Mouse (Mus musculus) kidney, postnatal 0 days (tissue): ENCODE data around the gene Rtbdn. TPM values are rescaled to one million over a fixed set of nuclear protein-coding genes. Genes with fewer than 3 reads are reported as not detected.
A peak's percentile ranks its signal among the peaks of the same experiment; 100 is the strongest.

Source experiments
- ATAC-seq: fragments of 200-750 bp; cut with Nextera tagmentation; replicated peaks from 2 replicates; pipeline ENCODE4 v1.8.0; 2017; ENCODE audit warnings: low read depth, moderate number of reproducible peaks, moderate TSS enrichment, moderate library complexity; ENCODE audit not compliant: low FRiP score
- DNase-seq: peaks from one replicate; pipeline ENCODE4 v3.0.0-alpha.2; 2016; ENCODE audit warnings: low spot score
- H3K27ac ChIP-seq: fragments of 300-500 bp; sonication (generic); 2 replicates; pipeline ENCODE4 v1.5.1; 2014; ENCODE audit warnings: mild to moderate bottlenecking
- H3K27me3 ChIP-seq: fragments of 300-500 bp; sonication (generic); 2 replicates; pipeline ENCODE4 v1.6.1; 2014; ENCODE audit warnings: low read length, mixed read lengths; ENCODE audit not compliant: insufficient read depth
- H3K36me3 ChIP-seq: fragments of 300-500 bp; sonication (generic); 2 replicates; pipeline ENCODE4 v1.6.1; 2014; ENCODE audit warnings: low read length, mixed read lengths; ENCODE audit not compliant: insufficient read depth
- H3K4me1 ChIP-seq: fragments of 300-500 bp; sonication (generic); replicated peaks from 2 replicates; pipeline ENCODE4 v1.6.1; 2014; ENCODE audit warnings: antibody characterized with exemption, low read length, mixed read lengths; ENCODE audit not compliant: insufficient read depth
- H3K4me2 ChIP-seq: fragments of 300-500 bp; sonication (generic); 2 replicates; pipeline ENCODE4 v1.6.1; 2014; ENCODE audit warnings: mild to moderate bottlenecking, low read length, moderate library complexity, mixed read lengths
- H3K4me3 ChIP-seq: fragments of 300-500 bp; sonication (generic); replicated peaks from 2 replicates; pipeline ENCODE4 v1.5.1; 2014; ENCODE audit warnings: low read depth, low read length
- H3K9ac ChIP-seq: fragments of 300-500 bp; sonication (generic); 2 replicates; pipeline ENCODE4 v1.6.1; 2014; ENCODE audit warnings: low read depth, low read length
- H3K9me3 ChIP-seq: fragments of 300-500 bp; sonication (generic); replicated peaks from 2 replicates; pipeline ENCODE4 v1.6.1; 2016; ENCODE audit warnings: low read length, inconsistent platforms, mixed read lengths
- CTCF ChIP-seq: IDR thresholded peaks from 2 replicates; pipeline ENCODE4 v1.5.1; 2016; ENCODE audit warnings: antibody characterized with exemption, low read depth, mild to moderate bottlenecking, moderate library complexity
- WGBS: fragments of 180-500 bp; shearing (Covaris S2); extraction: QIAGEN DNeasy Blood & Tissue Kit; methylation state at CpG from one replicate; pipeline ENCODE4 v1.1.7; 2014; 5-methylcytosine and 5-hydroxymethylcytosine counted together
- polyA plus RNA-seq: library from polyadenylated mRNA; unstranded; fragments of >200 nt; fragmentation: Nextera tagmentation; extraction: Ambion mirVana; gene quantifications from 2 replicates; pipeline ENCODE4 v1.2.1, GENCODE M21; 2015

The Rtbdn gene
- polyA plus RNA-seq, 1 experiment from 2014 or later: 0.09 TPM

DNA sequence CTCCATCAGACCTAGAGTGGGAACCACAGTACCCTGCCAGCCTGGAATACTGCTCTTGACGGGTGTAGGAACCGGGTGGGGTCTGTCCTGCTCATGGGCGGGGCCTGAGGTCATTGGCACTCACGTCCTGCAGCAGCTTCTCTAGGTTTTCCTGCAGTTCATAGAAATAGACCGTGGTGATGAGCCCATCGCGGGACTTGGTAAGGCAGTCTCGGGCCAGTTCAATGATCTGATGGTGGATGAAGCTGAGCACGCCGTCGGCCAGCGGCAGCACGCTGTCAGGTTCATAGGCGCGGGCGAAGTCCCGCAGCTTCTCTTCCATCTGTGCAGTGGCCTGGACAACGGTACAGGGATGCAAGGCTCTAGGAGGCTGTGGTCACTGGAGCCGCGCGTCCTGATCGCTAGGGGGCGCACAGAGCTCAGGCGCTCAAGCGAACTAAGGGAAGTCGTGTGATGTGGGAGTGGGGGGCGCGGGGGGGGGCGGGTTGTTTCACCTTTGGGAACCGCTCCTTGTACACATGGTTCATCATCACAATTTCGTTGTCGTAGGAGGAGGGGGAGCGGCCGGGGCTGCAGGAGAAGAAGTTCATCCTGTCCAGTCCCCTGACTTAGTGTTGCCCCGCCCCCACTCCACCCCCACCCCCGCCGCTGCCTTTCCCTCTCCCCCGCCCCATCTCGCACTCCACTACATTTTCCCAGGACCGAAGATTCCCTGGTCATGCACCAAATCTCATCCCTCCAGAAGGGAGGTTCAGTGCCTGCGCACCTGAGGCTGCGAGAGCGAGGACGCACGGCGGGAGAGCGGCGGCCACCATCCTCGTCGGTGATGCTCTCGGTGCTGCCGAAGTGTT lies 18.1 kb upstream of the Rtbdn start:
- Histone ChIP-seq H3K4me1 (0 out of 2 replicates have a peak, but pooled peaks cover 4% of the 10 kb centered on the region), H3K36me3 (no peaks in the 10 kb centered on the region), H3K9ac (no peak overlapping the region), H3K9me3 (no peaks in the 10 kb centered on the region), H3K4me2 (peak overlapping the region; percentile 64), H3K4me3 (peak overlapping the region; percentile 22), H3K27ac (no peak overlapping the region), H3K27me3 (peaks cover 15% of the 10 kb centered on the region)
- DNase-seq: peak; percentile 71
- peak; percentile 73 for TF ChIP-seq CTCF
- 1% methylated on average over 52 of the region's 52 CpGs for WGBS
- peak; percentile 59; the same call in 1 of the 2 replicates for ATAC-seq

DNA sequence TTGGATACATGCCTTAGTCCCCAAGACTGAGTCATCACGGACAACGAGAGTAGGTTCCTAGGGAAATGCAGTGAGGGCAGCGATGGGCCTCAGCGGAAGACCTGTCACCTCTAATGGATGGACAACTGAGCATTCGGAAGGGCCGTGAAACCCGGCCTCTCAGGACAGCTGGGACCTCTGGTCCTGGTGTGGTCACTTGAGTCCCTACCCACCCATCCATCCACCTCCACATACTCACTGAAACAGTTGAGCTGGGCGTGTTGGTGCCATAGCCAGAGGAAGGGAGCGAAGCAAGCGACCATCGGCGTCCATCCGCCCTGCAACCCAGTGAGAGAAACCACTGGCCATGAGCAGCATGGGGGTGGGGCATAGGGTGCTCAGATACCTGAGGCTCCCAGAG lies 16.2 kb upstream of the Rtbdn start:
- Histone ChIP-seq H3K4me3 (no peak overlapping the region), H3K36me3 (no peaks in the 10 kb centered on the region)

DNA sequence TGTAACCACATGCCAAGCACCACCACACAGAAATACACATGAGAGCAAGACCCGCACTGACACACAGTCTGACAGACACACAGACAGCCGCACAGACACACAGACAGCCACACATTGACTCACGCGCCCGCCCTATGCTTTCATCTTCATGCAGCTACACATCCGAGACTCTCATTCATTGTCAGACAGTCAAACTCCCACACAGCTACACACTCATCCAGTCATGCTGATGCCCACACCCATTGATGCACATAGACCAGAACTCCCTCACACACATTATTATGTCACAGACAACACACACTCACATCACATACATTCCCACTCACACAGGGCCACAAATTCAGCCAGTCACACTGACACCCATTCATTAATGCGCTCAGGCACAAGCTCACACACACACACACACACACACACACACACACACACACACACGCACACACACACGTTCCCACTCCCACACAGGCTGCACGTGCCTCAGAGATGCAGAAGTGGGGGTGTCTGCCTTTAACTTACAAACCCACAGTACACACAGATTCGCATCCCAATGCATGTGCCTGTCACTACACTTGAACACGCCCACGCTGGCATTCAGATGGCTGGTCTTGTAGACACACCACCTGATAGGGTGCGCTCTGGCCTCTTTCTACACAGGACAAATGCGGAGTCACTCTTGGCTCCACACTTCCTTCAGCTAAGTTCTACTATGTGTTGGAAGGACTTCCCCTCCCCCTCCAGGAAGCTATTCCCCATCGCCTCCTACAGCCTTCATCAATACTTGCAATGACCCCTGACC lies 12.8 kb upstream of the Rtbdn start:
- H3K27ac ChIP-seq: no peak overlapping the region
- no peaks in the 10 kb centered on the region for H3K36me3 ChIP-seq
- no peak for TF ChIP-seq CTCF
- DNase-seq: no peak
- H3K4me3 ChIP-seq: no peak overlapping the region
- no peak overlapping the region for H3K4me2 ChIP-seq
- H3K9me3 ChIP-seq: no peaks in the 10 kb centered on the region
- peaks cover 7% of the 10 kb centered on the region; the same call in 1 of the 2 replicates for H3K4me1 ChIP-seq
- H3K9ac ChIP-seq: no peak overlapping the region
- WGBS: 72% methylated on average over 16 of the region's 16 CpGs
- ATAC-seq: no peak
- peaks cover 56% of the 10 kb centered on the region for H3K27me3 ChIP-seq

More for the DNA sequence above, 16.2 kb upstream of the Rtbdn start:
- ATAC-seq: no peak
- no peak for TF ChIP-seq CTCF
- no peak overlapping the region for H3K9ac ChIP-seq
- DNase-seq: no peak
- no peak overlapping the region for H3K4me2 ChIP-seq
- no peaks in the 10 kb centered on the region for H3K9me3 ChIP-seq
- WGBS: 83% methylated on average over 13 of the region's 13 CpGs
- H3K27me3 ChIP-seq: peaks cover 32% of the 10 kb centered on the region
- 0 out of 2 replicates have a peak, but pooled peaks cover 4% of the 10 kb centered on the region for H3K4me1 ChIP-seq
- H3K27ac ChIP-seq: no peak overlapping the region

DNA sequence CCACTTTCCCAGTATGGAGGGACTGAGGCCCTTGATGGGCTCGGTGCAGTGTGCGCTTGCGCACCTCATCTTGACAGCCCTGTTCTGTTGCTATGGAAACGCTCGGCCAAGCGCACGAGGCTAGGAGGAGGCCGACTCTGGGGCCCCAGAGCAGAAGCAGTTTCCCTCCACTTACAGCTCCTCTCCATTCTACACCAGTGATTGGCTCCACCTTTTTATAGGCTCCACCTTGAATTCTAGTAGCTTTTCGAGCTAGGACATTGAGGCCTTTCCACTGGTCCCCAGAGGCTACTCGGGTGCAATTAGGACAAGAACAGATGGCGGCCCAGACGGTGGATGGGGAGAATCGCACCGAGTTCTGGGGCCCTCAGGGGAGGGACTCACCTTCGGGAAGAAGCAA lies 11.9 kb upstream of the Rtbdn start:
- DNase-seq: peak; percentile 54
- Histone ChIP-seq H3K9ac (no peak overlapping the region), H3K4me1 (peaks cover 5% of the 10 kb centered on the region; the same call in 1 of the 2 replicates), H3K4me3 (no peak overlapping the region), H3K36me3 (no peaks in the 10 kb centered on the region), H3K27me3 (peaks cover 52% of the 10 kb centered on the region), H3K27ac (no peak overlapping the region), H3K9me3 (no peaks in the 10 kb centered on the region), H3K4me2 (peak overlapping the region; percentile 1; the same call in 1 of the 2 replicates)
- WGBS: under 1% methylated on average over 15 of the region's 15 CpGs
- no peak for TF ChIP-seq CTCF
- peak; percentile 52; the same call in 1 of the 2 replicates for ATAC-seq

- no peaks in the 10 kb centered on the region for H3K9me3 ChIP-seq
- ATAC-seq: no peak; the same call in 1 of the 2 replicates
- TF ChIP-seq CTCF: no peak
- no peak overlapping the region for H3K27ac ChIP-seq
- peaks cover 5% of the 10 kb centered on the region; the same call in 1 of the 2 replicates for H3K4me1 ChIP-seq
- no peaks in the 10 kb centered on the region for H3K36me3 ChIP-seq
- no peak for DNase-seq
- WGBS: 6% methylated on average over 14 of the region's 14 CpGs
- H3K4me2 ChIP-seq: no peak overlapping the region
- H3K9ac ChIP-seq: no peak overlapping the region
- peaks cover 46% of the 10 kb centered on the region for H3K27me3 ChIP-seq
- H3K4me3 ChIP-seq: no peak overlapping the region
Observed at GRCm38 (mm10) chr8:84935489-84935888, 11.3 kb upstream of the Rtbdn start.
